ENCODE assay signal across 12 mouse cellular contexts in the genomic region with DNA sequence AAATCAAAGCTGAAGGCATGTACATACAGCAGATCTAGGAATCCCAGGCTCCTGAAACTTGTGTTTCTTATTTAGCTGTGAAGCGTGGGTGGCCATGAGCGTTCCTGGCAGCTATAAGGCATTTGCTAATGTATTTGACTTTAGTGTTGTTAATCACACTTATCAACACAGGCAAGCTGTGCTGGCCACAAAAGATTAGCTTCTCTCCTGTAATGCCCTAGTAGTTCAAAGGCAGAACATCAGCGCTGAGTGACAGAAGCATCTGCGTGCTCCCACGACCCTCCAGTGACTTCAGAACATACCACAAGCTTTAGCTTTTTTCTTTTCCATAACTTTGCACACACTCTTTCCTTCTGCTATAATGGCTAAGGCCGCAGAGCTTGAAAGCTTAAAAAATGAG.
DNase-seq lines count a peak whose midpoint lies in the region; ATAC-seq and TF ChIP-seq lines count a peak whose summit lies in the region.
"Had no signal": no experiment of that assay in that cellular context is flagged by ENCODE, and none has a peak within 500 bp of the region (broad histone marks: within the 10 kb centered on the region; RNA-seq: fewer than 3 reads in every experiment).

No protein-coding gene starts in this region.

- no peak overlapping the region for H3K4me2 ChIP-seq in embryonic facial prominence, embryonic 11.5 days (ENCODE audit: low read depth, low read length)
- no peak overlapping the region for H3K4me2 ChIP-seq in hindbrain, postnatal 0 days (ENCODE audit: low read depth, low read length)
- H3K4me2 ChIP-seq: midbrain, embryonic 12.5 days had no signal

- no peak for TF ChIP-seq CTCF in left cerebral cortex, adult 2 months (IDR thresholded peaks at IDR 0.05)
- no peak for TF ChIP-seq CTCF in hindbrain, postnatal 0 days (IDR thresholded peaks at IDR 0.05; ENCODE audit: low read depth)

- H3K27ac ChIP-seq in embryonic facial prominence, embryonic 11.5 days (replicated peaks; ENCODE audit: low read depth, low read length), result no peak overlapping the region
- H3K27ac ChIP-seq in embryonic facial prominence, embryonic 10.5 days (replicated peaks), result no peak overlapping the region
- peak overlapping the region; percentile 76; the same call in 1 of the 2 replicates for H3K27ac ChIP-seq in left cerebral cortex, adult 2 months
- H3K27ac ChIP-seq in hindbrain, postnatal 0 days, result no peak overlapping the region
- H3K27ac ChIP-seq: midbrain, embryonic 12.5 days had no signal

- H3K4me1 ChIP-seq in embryonic facial prominence, embryonic 11.5 days (ENCODE audit: control insufficient read depth, insufficient read depth, low read length), result no peaks in the 10 kb centered on the region
- no peaks in the 10 kb centered on the region for H3K4me1 ChIP-seq in embryonic facial prominence, embryonic 10.5 days
- H3K4me1 ChIP-seq in hindbrain, postnatal 0 days (ENCODE audit: insufficient read depth, low read length), result no peaks in the 10 kb centered on the region
- H3K4me1 ChIP-seq: midbrain, embryonic 12.5 days had no signal

- no peaks in the 10 kb centered on the region for H3K9me3 ChIP-seq in embryonic facial prominence, embryonic 11.5 days (replicated peaks; ENCODE audit: control insufficient read depth, low read length)
- H3K9me3 ChIP-seq in embryonic facial prominence, embryonic 10.5 days, result no peaks in the 10 kb centered on the region
- no peaks in the 10 kb centered on the region for H3K9me3 ChIP-seq in hindbrain, postnatal 0 days (ENCODE audit: low read length)
- H3K9me3 ChIP-seq: midbrain, embryonic 12.5 days had no signal

- no peak overlapping the region for H3K4me3 ChIP-seq in embryonic facial prominence, embryonic 11.5 days (ENCODE audit: low read depth, low read length)
- no peak overlapping the region for H3K4me3 ChIP-seq in embryonic facial prominence, embryonic 10.5 days
- H3K4me3 ChIP-seq in left cerebral cortex, adult 2 months, result no peak overlapping the region
- no peak overlapping the region for H3K4me3 ChIP-seq in hindbrain, postnatal 0 days (ENCODE audit: low read length)
- H3K4me3 ChIP-seq: midbrain, embryonic 12.5 days had no signal

- 65% methylated on average over 6 of the region's 6 CpGs for WGBS in embryonic facial prominence, embryonic 11.5 days
- 82% methylated on average over 6 of the region's 6 CpGs for WGBS in embryonic facial prominence, embryonic 10.5 days
- WGBS in hindbrain, postnatal 0 days, result 72% methylated on average over 6 of the region's 6 CpGs

- peak; percentile 10 for DNase-seq in embryonic facial prominence, embryonic 11.5 days (ENCODE audit: low spot score)
- DNase-seq in embryonic facial prominence, embryonic 10.5 days (ENCODE audit: low spot score), result no peak
- no peak for DNase-seq in left cerebral cortex, adult 2 months (ENCODE audit: extremely low spot score in 1 of 2, low spot score in 2 of 2)
- no peak for DNase-seq in left cerebral cortex, postnatal 4 days
- peak; percentile 44 to 62 for DNase-seq in left cerebral cortex, postnatal 14 days (ENCODE audit: low spot score in 2 of 2)
- no peak for DNase-seq in thymus, postnatal 25 days
- DNase-seq in hindbrain, postnatal 0 days (ENCODE audit: low spot score), result no peak
- DNase-seq: cerebellum, adult 9-11 months; retina, postnatal 1 day; thymus, postnatal 36 days had no signal

- no peak for ATAC-seq in embryonic facial prominence, embryonic 11.5 days (replicated peaks; ENCODE audit: insufficient number of reproducible peaks, low FRiP score, low TSS enrichment, low read depth)
- peak; percentile 76 for ATAC-seq in megakaryocyte-erythroid progenitor cell, adult 5-6 weeks (replicated peaks; ENCODE audit: low FRiP score, low TSS enrichment, poor library complexity, severe bottlenecking)
- ATAC-seq in hindbrain, postnatal 0 days, result no peak

- intact Hi-C loops in left cerebral cortex, adult 2 months (cut with DNase I), result loop anchor here (5.0 kb wide), 2 partner anchors 69 to 84 kb away; no protein-coding TSS in a partner anchor
- intact Hi-C loops in left cerebral cortex, postnatal 4 days (cut with DNase I), result no loop called here
- intact Hi-C loops in left cerebral cortex, postnatal 14 days (cut with DNase I), result loop anchor here (5.0 kb wide), 2 partner anchors 79 to 114 kb away; no protein-coding TSS in a partner anchor

- no peak overlapping the region for H3K9ac ChIP-seq in embryonic facial prominence, embryonic 11.5 days (replicated peaks; ENCODE audit: low read length)
- no peak overlapping the region for H3K9ac ChIP-seq in hindbrain, postnatal 0 days (replicated peaks; ENCODE audit: low read length)
- H3K9ac ChIP-seq: midbrain, embryonic 12.5 days had no signal

- H3K36me3 ChIP-seq in embryonic facial prominence, embryonic 11.5 days (replicated peaks; ENCODE audit: control insufficient read depth, insufficient read depth, low read depth, low read length), result no peaks in the 10 kb centered on the region
- H3K36me3 ChIP-seq in embryonic facial prominence, embryonic 10.5 days (replicated peaks), result no peaks in the 10 kb centered on the region
- H3K36me3 ChIP-seq in hindbrain, postnatal 0 days (ENCODE audit: insufficient read depth, low read length), result no peaks in the 10 kb centered on the region
- H3K36me3 ChIP-seq: midbrain, embryonic 12.5 days had no signal

- H3K27me3 ChIP-seq in embryonic facial prominence, embryonic 11.5 days (ENCODE audit: control insufficient read depth, insufficient read depth, low read length), result no peaks in the 10 kb centered on the region
- H3K27me3 ChIP-seq in embryonic facial prominence, embryonic 10.5 days (replicated peaks; ENCODE audit: low read depth, poor library complexity, severe bottlenecking), result no peaks in the 10 kb centered on the region
- H3K27me3 ChIP-seq in hindbrain, postnatal 0 days (ENCODE audit: insufficient read depth, low read length), result no peaks in the 10 kb centered on the region
- H3K27me3 ChIP-seq: midbrain, embryonic 12.5 days had no signal

Comparison
In these comparisons a context has a peak if more than half of its experiments do, and no peak if none do; other contexts are left out.
1. DNase-seq: peak in embryonic facial prominence, embryonic 11.5 days (single experiment) and left cerebral cortex, postnatal 14 days (2 of 2); none in embryonic facial prominence, embryonic 10.5 days (single experiment), left cerebral cortex, adult 2 months (0 of 2), left cerebral cortex, postnatal 4 days (single experiment), thymus, postnatal 25 days (single experiment) and hindbrain, postnatal 0 days (single experiment).